Mouse (Mus musculus) hindbrain, embryonic 14.5 days (tissue): Measurements from ENCODE around the gene Acrbp. TPM values are rescaled to one million over a fixed set of nuclear protein-coding genes. Genes with fewer than 3 reads are reported as not detected.

Source experiments
- ATAC-seq: fragments of 200-750 bp; cut with Nextera tagmentation; 2 replicates; pipeline ENCODE4 v1.8.0; 2017; ENCODE audit warnings: moderate number of reproducible peaks, mild to moderate bottlenecking, moderate TSS enrichment, moderate library complexity; ENCODE audit not compliant: low FRiP score
- DNase-seq: peaks from one replicate; pipeline ENCODE4 v3.0.0-alpha.2; 2015; ENCODE audit warnings: low spot score
- H3K27ac ChIP-seq: fragments of 300-500 bp; sonication (generic); 2 replicates; pipeline ENCODE4 v1.5.1; 2014; ENCODE audit warnings: mild to moderate bottlenecking, moderate library complexity
- H3K27me3 ChIP-seq: fragments of 300-500 bp; sonication (generic); 2 replicates; pipeline ENCODE4 v1.6.1; 2014; ENCODE audit warnings: mild to moderate bottlenecking, low read length, mixed read lengths; ENCODE audit not compliant: control insufficient read depth, insufficient read depth
- H3K36me3 ChIP-seq: fragments of 300-500 bp; sonication (generic); replicated peaks from 2 replicates; pipeline ENCODE4 v1.6.1; 2014; ENCODE audit not compliant: control insufficient read depth, insufficient read depth
- H3K4me1 ChIP-seq: fragments of 300-500 bp; sonication (generic); replicated peaks from 2 replicates; pipeline ENCODE4 v1.6.1; 2014; ENCODE audit warnings: antibody characterized with exemption, low read length, mixed read lengths; ENCODE audit not compliant: control insufficient read depth, insufficient read depth
- H3K4me2 ChIP-seq: fragments of 300-500 bp; sonication (generic); replicated peaks from 2 replicates; pipeline ENCODE4 v1.6.1; 2014; ENCODE audit warnings: mild to moderate bottlenecking, moderate library complexity
- H3K4me3 ChIP-seq: fragments of 300-500 bp; sonication (generic); replicated peaks from 2 replicates; pipeline ENCODE4 v1.5.1; 2014; ENCODE audit warnings: mild to moderate bottlenecking, low read length
- H3K9ac ChIP-seq: fragments of 300-500 bp; sonication (generic); 2 replicates; pipeline ENCODE4 v1.6.1; 2014
- H3K9me3 ChIP-seq: fragments of 300-500 bp; sonication (generic); 2 replicates; pipeline ENCODE4 v1.6.1; 2016; ENCODE audit warnings: low read length; ENCODE audit not compliant: control insufficient read depth
- WGBS: fragments of 180-500 bp; shearing (Covaris S2); extraction: QIAGEN DNeasy Blood & Tissue Kit; methylation state at CpG from one replicate; pipeline ENCODE4 v1.1.7; 2014; 5-methylcytosine and 5-hydroxymethylcytosine counted together
- polyA plus RNA-seq: library from polyadenylated mRNA; unstranded; fragments of >200 nt; fragmentation: Nextera tagmentation; extraction: Ambion mirVana; gene quantifications from 2 replicates; pipeline ENCODE4 v1.2.1, GENCODE M21; 2014

Gene Acrbp
- polyA plus RNA-seq, 1 experiment from 2014 or later: 17.1 TPM

- peak overlapping the region; percentile 93 for H3K27ac ChIP-seq
- peak; percentile 95 for ATAC-seq
- peak overlapping the region; percentile 38 for H3K4me3 ChIP-seq
- peaks cover 5% of the 10 kb centered on the region for H3K4me1 ChIP-seq
- H3K36me3 ChIP-seq: no peaks in the 10 kb centered on the region
- no peaks in the 10 kb centered on the region for H3K27me3 ChIP-seq
- WGBS: 21% methylated on average over 45 of the region's 45 CpGs
- H3K9me3 ChIP-seq: no peaks in the 10 kb centered on the region
- H3K9ac ChIP-seq: peak overlapping the region; percentile 73
- DNase-seq: peak; percentile 96
- peak overlapping the region; percentile 77 for H3K4me2 ChIP-seq
Measured at GRCm38 (mm10) chr6:125081797-125082560, 32.5 kb downstream of the Acrbp start.

- 88% methylated on average over 7 of the region's 7 CpGs for WGBS
- ATAC-seq (no peak), DNase-seq (no peak)
- no peak overlapping the region for H3K4me2 ChIP-seq
- H3K9me3 ChIP-seq: no peaks in the 10 kb centered on the region
- no peak overlapping the region for H3K27ac ChIP-seq
- H3K36me3 ChIP-seq: no peaks in the 10 kb centered on the region
- H3K4me3 ChIP-seq: no peak overlapping the region
- H3K27me3 ChIP-seq: no peaks in the 10 kb centered on the region
- peaks cover 5% of the 10 kb centered on the region for H3K4me1 ChIP-seq
- no peak overlapping the region for H3K9ac ChIP-seq
Measured at GRCm38 (mm10) chr6:125082801-125083386, 33.4 kb downstream of the Acrbp start.

GRCm38 (mm10) chr6:125084424-125084823 lies 34.9 kb downstream of the Acrbp start:
- Histone ChIP-seq H3K27ac (no peak overlapping the region), H3K9me3 (no peaks in the 10 kb centered on the region), H3K4me1 (peaks cover 13% of the 10 kb centered on the region), H3K4me3 (no peak overlapping the region), H3K4me2 (no peak overlapping the region), H3K27me3 (no peaks in the 10 kb centered on the region), H3K36me3 (no peaks in the 10 kb centered on the region), H3K9ac (no peak overlapping the region)
- ATAC-seq: peak; percentile 12; the same call in 1 of the 2 replicates
- DNase-seq: peak; percentile 82
- WGBS: 3% methylated on average over 4 of the region's 4 CpGs

GRCm38 (mm10) chr6:125087937-125088336 lies 38.4 kb downstream of the Acrbp start:
- Histone ChIP-seq H3K4me3 (no peak overlapping the region), H3K27ac (peak overlapping the region; percentile 94), H3K4me1 (peaks cover 22% of the 10 kb centered on the region), H3K9me3 (no peaks in the 10 kb centered on the region), H3K9ac (no peak overlapping the region), H3K27me3 (no peaks in the 10 kb centered on the region), H3K36me3 (no peaks in the 10 kb centered on the region), H3K4me2 (no peak overlapping the region)
- 69% methylated on average over 3 of the region's 3 CpGs for WGBS
- no peak for DNase-seq
- no peak for ATAC-seq

GRCm38 (mm10) chr6:125088561-125089321 lies 39.3 kb downstream of the Acrbp start:
- peak overlapping the region; percentile 48; the same call in 1 of the 2 replicates for H3K4me2 ChIP-seq
- DNase-seq (peak; percentile 76), ATAC-seq (peak; percentile 86)
- H3K9ac ChIP-seq: peak overlapping the region; percentile 35
- H3K27me3 ChIP-seq: no peaks in the 10 kb centered on the region
- H3K9me3 ChIP-seq: no peaks in the 10 kb centered on the region
- no peaks in the 10 kb centered on the region for H3K36me3 ChIP-seq
- under 1% methylated on average over 20 of the region's 20 CpGs for WGBS
- H3K4me1 ChIP-seq: peaks cover 22% of the 10 kb centered on the region
- peak overlapping the region; percentile 94 for H3K27ac ChIP-seq
- H3K4me3 ChIP-seq: no peak overlapping the region

- Histone ChIP-seq H3K9ac (peak overlapping the region; percentile 49), H3K4me2 (peak overlapping the region; percentile 48), H3K4me1 (peaks cover 22% of the 10 kb centered on the region), H3K27me3 (no peaks in the 10 kb centered on the region), H3K36me3 (no peaks in the 10 kb centered on the region), H3K27ac (peak overlapping the region; percentile 94), H3K9me3 (no peaks in the 10 kb centered on the region), H3K4me3 (peak overlapping the region; percentile 2; the same call in 1 of the 2 replicates)
- DNase-seq (peak; percentile 47), ATAC-seq (peak; percentile 79)
- WGBS: 3% methylated on average over 14 of the region's 15 CpGs
Measured at GRCm38 (mm10) chr6:125089521-125090321, 40.2 kb downstream of the Acrbp start.

- H3K27ac ChIP-seq: peak overlapping the region; percentile 94
- H3K4me2 ChIP-seq: peak overlapping the region; percentile 48
- H3K9ac ChIP-seq: peak overlapping the region; percentile 49
- DNase-seq (no peak), ATAC-seq (no peak)
- no peaks in the 10 kb centered on the region for H3K27me3 ChIP-seq
- H3K36me3 ChIP-seq: no peaks in the 10 kb centered on the region
- H3K9me3 ChIP-seq: no peaks in the 10 kb centered on the region
- peaks cover 25% of the 10 kb centered on the region for H3K4me1 ChIP-seq
- H3K4me3 ChIP-seq: no peak overlapping the region
- WGBS: 51% methylated on average over 10 of the region's 10 CpGs
Measured at GRCm38 (mm10) chr6:125090341-125091085, 41.0 kb downstream of the Acrbp start.

- no peak overlapping the region for H3K4me3 ChIP-seq
- peaks cover 28% of the 10 kb centered on the region for H3K4me1 ChIP-seq
- H3K36me3 ChIP-seq: no peaks in the 10 kb centered on the region
- no peaks in the 10 kb centered on the region for H3K27me3 ChIP-seq
- H3K9me3 ChIP-seq: no peaks in the 10 kb centered on the region
- H3K27ac ChIP-seq: no peak overlapping the region
- ATAC-seq: no peak
- no peak overlapping the region for H3K9ac ChIP-seq
- no peak overlapping the region for H3K4me2 ChIP-seq
- no peak for DNase-seq
- 94% methylated on average over 5 of the region's 5 CpGs for WGBS
Measured at GRCm38 (mm10) chr6:125092372-125092771, 42.9 kb downstream of the Acrbp start.
